Mouse (Mus musculus) stomach, embryonic 14.5 days (tissue): ENCODE data around the gene Cenph. TPM values are rescaled to one million over a fixed set of nuclear protein-coding genes. Genes with fewer than 3 reads are reported as not detected.
"Not testable (repeated sequence)": the region's sequence is repeated elsewhere in the genome, so short reads cannot be mapped to it uniquely, and the experiment has no call there.

Experiments used
- ATAC-seq: fragments of 200-750 bp; cut with Nextera tagmentation; 2 replicates; pipeline ENCODE4 v1.8.0; 2017; ENCODE audit warnings: low read depth, moderate TSS enrichment; ENCODE audit not compliant: insufficient number of reproducible peaks, insufficient read depth, low FRiP score
- H3K27ac ChIP-seq: fragments of 300-500 bp; sonication (generic); 2 replicates; pipeline ENCODE4 v1.5.1; 2014; ENCODE audit warnings: mild to moderate bottlenecking, low read length, moderate library complexity, mixed read lengths
- H3K27me3 ChIP-seq: fragments of 300-500 bp; sonication (generic); 2 replicates; pipeline ENCODE4 v1.6.1; 2014; ENCODE audit warnings: low read length, control low read depth, mixed read lengths; ENCODE audit not compliant: control insufficient read depth, insufficient read depth
- H3K36me3 ChIP-seq: fragments of 300-500 bp; sonication (generic); 2 replicates; pipeline ENCODE4 v1.6.1; 2014; ENCODE audit warnings: mild to moderate bottlenecking, control low read depth, low read length, moderate library complexity, mixed read lengths; ENCODE audit not compliant: control insufficient read depth, insufficient read depth
- H3K4me1 ChIP-seq: fragments of 300-500 bp; sonication (generic); 2 replicates; pipeline ENCODE4 v1.6.1; 2014; ENCODE audit warnings: low read length, control low read depth, mixed read lengths; ENCODE audit not compliant: control insufficient read depth, insufficient read depth
- H3K4me2 ChIP-seq: fragments of 300-500 bp; sonication (generic); replicated peaks from 2 replicates; pipeline ENCODE4 v1.6.1; 2014; ENCODE audit warnings: low read depth, low read length, control low read depth
- H3K4me3 ChIP-seq: fragments of 300-500 bp; sonication (generic); 2 replicates; pipeline ENCODE4 v1.5.1; 2014; ENCODE audit warnings: low read depth, low read length, control low read depth
- H3K9ac ChIP-seq: fragments of 300-500 bp; sonication (generic); replicated peaks from 2 replicates; pipeline ENCODE4 v1.6.1; 2014; ENCODE audit warnings: low read depth, mild to moderate bottlenecking, control low read depth, low read length, moderate library complexity, mixed read lengths
- H3K9me3 ChIP-seq: fragments of 300-500 bp; sonication (generic); 2 replicates; pipeline ENCODE4 v1.6.1; 2016; ENCODE audit warnings: low read depth, low read length, control low read depth; ENCODE audit not compliant: control insufficient read depth
- WGBS: fragments of 180-500 bp; shearing (Covaris S2); extraction: QIAGEN DNeasy Blood & Tissue Kit; methylation state at CpG from one replicate; pipeline ENCODE4 v1.1.7; 2014; 5-methylcytosine and 5-hydroxymethylcytosine counted together
- polyA plus RNA-seq: library from polyadenylated mRNA; unstranded; fragments of >200 nt; fragmentation: Nextera tagmentation; extraction: Ambion mirVana; gene quantifications from 2 replicates; pipeline ENCODE4 v1.2.1, GENCODE M21; 2014

Cenph gene
- polyA plus RNA-seq, 1 experiment from 2014 or later = 38.9 TPM

DNA sequence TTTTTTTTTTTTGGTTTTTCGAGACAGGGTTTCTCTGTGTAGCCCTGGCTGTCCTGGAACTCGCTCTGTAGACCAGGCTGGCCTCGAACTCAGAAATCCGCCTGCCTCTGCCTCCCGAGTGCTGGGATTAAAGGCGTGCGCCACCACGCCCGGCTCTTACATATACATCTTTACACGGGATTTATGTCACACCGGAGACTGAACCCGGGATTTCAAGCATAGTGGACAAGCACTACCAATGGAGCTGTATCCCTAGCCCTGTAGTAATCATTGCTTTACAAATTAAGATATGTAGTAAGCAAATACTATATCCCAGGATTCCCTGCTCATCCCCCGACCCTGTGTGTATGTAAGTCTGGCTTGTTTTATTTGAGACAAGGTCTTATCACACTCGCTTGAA, 12.4 kb upstream of the Cenph start:
- Histone ChIP-seq H3K4me1 (peaks cover 16% of the 10 kb centered on the region), H3K36me3 (peaks cover 10% of the 10 kb centered on the region; the same call in 1 of the 2 replicates)
- H3K4me2 ChIP-seq, H3K27me3 ChIP-seq, H3K9ac ChIP-seq, H3K4me3 ChIP-seq, H3K27ac ChIP-seq, ATAC-seq, H3K9me3 ChIP-seq: not testable (repeated sequence)
- WGBS = 93% methylated on average over 12 of the region's 14 CpGs

DNA sequence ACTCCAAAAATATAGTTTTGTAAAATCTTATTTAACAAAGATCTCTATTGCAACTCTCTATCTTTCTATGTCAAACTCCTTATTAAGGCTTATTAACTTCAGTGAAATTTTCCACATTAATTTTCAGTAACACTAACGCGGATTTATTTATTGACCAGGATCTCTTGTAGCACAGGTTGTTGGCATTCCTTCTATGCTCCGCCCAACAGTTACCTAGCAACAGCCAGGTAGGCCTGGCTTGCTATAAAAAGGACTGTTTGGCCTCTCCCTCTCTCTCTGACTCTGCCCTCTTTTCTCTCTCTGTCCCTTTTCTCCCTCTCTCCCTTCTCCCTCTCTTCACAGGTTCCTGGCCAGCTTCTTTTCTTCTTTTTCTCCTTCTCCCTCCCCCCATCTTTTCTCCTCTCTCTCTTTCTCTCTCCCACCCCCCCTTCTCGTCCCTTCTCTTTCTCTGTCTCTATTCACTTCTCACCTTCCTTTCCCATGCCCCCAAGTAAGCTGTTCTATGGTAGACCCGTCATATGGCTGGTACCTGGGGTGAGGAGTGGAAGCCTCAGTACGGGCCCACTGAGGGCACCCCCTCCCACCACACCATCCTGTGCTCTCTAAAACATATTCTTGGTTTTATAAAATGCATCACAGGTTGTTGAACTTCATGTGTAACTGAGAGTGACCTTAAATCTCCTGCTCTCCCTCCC, 11.8 kb upstream of the Cenph start:
- H3K4me3 ChIP-seq = no peak overlapping the region
- ATAC-seq = no peak

DNA sequence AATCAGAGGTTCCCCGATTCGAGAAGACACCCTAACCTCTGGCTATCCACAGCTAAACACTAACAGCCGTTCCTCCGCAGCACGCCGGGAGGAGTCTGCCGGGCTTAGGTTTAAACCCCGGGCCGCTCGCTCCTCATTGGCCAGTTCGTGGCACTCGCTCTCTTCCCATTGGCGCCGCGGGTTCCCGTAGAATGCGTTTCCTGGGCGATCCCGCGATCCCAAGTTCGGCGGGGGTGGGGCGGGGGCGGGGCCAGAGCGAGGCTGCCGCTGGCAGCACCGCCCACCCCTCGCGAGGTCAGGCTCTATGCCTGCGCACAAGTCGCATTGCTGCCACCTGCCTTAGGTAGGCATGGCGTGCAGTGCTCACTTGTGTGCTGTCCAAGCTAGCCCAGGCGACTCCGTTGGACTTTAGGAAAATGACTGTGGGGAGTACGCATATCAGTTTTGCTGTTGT, 10.7 kb upstream of the Cenph start, which contains the start of gene Ccnb1:
TSS of gene Ccnb1 (minus strand) at position 157 of the 454 bp plus-strand sequence.
- Histone ChIP-seq H3K27me3 (no peaks in the 10 kb centered on the region), H3K36me3 (peaks cover 24% of the 10 kb centered on the region), H3K4me1 (peaks cover 19% of the 10 kb centered on the region), H3K4me3 (peak within 1 kb of the TSS; percentile 79), H3K27ac (peak within 1 kb of the TSS; percentile 68; the same call in 1 of the 2 replicates), H3K4me2 (peak within 1 kb of the TSS; percentile 74), H3K9me3 (no peaks in the 10 kb centered on the region), H3K9ac (peak within 1 kb of the TSS; percentile 77)
- under 1% methylated on average over 35 of the region's 35 CpGs for WGBS
- peak; percentile 99 for ATAC-seq

More for the DNA sequence above, 11.8 kb upstream of the Cenph start:
- Histone ChIP-seq H3K36me3 (peaks cover 15% of the 10 kb centered on the region; the same call in 1 of the 2 replicates), H3K9me3 (no peaks in the 10 kb centered on the region), H3K4me1 (peaks cover 17% of the 10 kb centered on the region), H3K4me2 (no peak overlapping the region), H3K9ac (no peak overlapping the region), H3K27ac (no peak overlapping the region), H3K27me3 (no peaks in the 10 kb centered on the region)
- 66% methylated on average over 6 of the region's 6 CpGs for WGBS

DNA sequence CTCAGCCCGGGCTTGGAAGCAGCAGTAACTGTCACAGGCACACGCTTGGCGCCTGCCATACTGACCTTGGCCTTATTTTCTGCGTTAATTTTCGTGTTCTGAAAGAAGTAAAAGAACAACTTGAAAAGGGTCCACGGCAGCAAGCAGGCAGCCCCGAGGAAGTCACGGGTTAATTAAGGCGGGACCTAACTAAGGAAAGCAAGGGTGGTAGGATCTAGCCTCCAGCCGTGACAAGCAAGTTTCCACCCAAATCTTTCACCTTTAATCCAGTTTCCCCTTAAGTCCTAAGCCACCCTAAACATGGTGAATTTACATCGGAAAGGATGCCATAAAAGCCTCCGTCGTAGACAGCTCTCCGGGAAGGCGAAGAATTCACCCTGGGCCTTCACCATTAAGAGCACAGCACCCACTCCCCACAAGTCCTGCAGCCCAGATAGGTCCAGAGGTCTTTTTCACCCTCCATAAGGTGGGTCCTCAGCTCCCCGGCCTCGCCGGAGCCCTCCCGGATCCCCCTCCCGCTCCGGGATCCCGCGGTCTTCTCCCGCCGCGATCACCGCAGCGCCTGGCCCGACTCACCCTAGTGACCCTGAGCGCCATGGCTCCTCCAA, 10.2 kb upstream of the Cenph start:
- peak overlapping the region; percentile 68; the same call in 1 of the 2 replicates for H3K27ac ChIP-seq
- ATAC-seq = no peak

DNA sequence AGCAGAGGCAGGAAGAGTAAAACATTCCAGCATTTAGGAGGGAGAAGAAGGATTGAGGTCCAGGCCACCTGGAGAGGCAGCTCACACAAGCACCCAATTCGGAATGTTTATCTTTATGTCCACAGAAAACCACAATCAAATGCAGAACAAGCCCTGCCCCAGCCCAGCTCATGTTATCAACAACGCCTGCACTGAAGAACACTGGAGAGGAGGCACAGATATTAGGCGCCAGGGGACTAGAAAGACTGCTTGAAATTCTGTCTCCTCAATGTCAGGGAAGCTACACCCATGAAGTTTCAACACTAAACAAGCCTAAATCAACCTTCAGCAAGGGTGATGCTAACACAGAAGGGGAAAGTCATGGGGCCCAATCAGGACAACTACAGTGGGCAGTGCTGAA, 1.8 kb upstream of the Cenph start:
- no peak for ATAC-seq
- Histone ChIP-seq H3K4me2 (no peak overlapping the region), H3K4me3 (no peak overlapping the region), H3K9ac (no peak overlapping the region), H3K27me3 (no peaks in the 10 kb centered on the region), H3K27ac (no peak overlapping the region), H3K36me3 (peaks cover 12% of the 10 kb centered on the region), H3K9me3 (no peaks in the 10 kb centered on the region), H3K4me1 (peaks cover 6% of the 10 kb centered on the region; the same call in 1 of the 2 replicates)
- WGBS = 70% methylated on average over 3 of the region's 3 CpGs

More for the DNA sequence above, 10.2 kb upstream of the Cenph start:
- no peaks in the 10 kb centered on the region for H3K27me3 ChIP-seq
- H3K4me3 ChIP-seq = peak overlapping the region; percentile 79
- peaks cover 19% of the 10 kb centered on the region for H3K4me1 ChIP-seq
- peak overlapping the region; percentile 74 for H3K4me2 ChIP-seq
- H3K9ac ChIP-seq = peak overlapping the region; percentile 77
- peaks cover 27% of the 10 kb centered on the region for H3K36me3 ChIP-seq
- under 1% methylated on average over 29 of the region's 30 CpGs for WGBS
- H3K9me3 ChIP-seq = no peaks in the 10 kb centered on the region

DNA sequence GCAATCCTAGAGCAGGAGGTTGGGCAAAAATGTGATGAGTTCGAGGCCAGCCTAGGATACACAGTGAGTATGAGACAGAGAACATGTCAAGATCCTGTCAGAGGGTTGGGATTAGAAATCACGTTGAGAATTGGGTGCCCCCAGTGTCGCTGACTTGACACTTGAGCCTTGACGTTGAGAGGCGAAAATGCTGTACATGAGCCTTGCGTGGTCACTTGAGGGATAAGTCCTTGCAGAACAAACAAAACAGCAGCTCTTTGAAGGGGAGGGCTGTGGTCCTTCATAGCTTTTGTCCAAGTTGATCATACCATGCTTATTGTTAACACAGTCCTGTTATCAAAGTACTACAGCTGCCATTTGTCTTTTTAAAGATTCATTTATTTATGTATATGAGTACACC, 1.0 kb upstream of the Cenph start:
- ATAC-seq = no peak
- Histone ChIP-seq H3K36me3 (peaks cover 11% of the 10 kb centered on the region), H3K4me2 (no peak overlapping the region), H3K27ac (no peak overlapping the region), H3K4me3 (no peak overlapping the region), H3K9me3 (no peaks in the 10 kb centered on the region), H3K27me3 (no peaks in the 10 kb centered on the region), H3K4me1 (0 out of 2 replicates have a peak, but pooled peaks cover 3% of the 10 kb centered on the region), H3K9ac (no peak overlapping the region)
- 57% methylated on average over 6 of the region's 6 CpGs for WGBS

DNA sequence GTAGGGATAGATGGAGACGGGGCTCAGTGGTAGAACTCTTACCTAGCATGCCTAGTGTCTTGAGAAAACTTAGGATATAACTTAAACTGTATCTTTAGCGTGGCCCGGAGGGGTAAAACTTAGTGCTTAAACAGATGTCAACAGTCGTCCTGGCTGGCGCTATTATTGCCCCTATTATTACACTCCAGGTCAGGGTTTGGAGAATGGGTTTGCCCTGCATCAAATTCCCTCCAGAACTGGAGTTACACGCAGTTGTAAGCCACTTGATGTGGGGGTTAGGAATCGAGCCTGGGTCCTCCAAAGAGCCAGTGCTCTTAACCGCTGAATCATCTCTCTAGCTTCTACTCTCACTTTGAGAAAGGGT, 339 bp upstream of the Cenph start:
- WGBS = 11% methylated on average over 8 of the region's 8 CpGs
- ATAC-seq = no peak

DNA sequence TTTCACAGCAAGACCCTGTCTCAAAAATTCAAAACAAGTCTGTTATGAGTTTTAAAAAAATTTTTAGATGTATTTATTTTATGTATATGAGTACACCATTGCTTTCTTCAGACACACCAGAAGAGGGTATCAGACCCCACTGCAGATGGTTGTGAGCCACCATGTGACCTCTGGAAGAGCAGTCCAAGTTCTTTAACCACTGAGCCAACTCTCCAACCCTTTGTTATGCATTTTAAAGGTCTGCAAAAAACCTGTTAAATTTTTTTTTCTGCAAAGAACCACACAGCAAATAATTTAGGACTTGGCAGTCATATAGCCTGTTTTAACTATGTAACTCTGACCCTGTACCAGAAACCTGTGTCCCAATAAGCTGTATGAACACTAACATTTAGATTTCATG, 995 bp downstream of the Cenph start:
- no peaks in the 10 kb centered on the region for H3K27me3 ChIP-seq
- peak overlapping the region; percentile 75 for H3K4me3 ChIP-seq
- H3K9ac ChIP-seq = peak overlapping the region; percentile 58; the same call in 1 of the 2 replicates
- no peak for ATAC-seq
- 0 out of 2 replicates have a peak, but pooled peaks cover 3% of the 10 kb centered on the region for H3K4me1 ChIP-seq
- peaks cover 13% of the 10 kb centered on the region for H3K36me3 ChIP-seq
- H3K4me2 ChIP-seq = peak overlapping the region; percentile 71
- H3K9me3 ChIP-seq = no peaks in the 10 kb centered on the region
- H3K27ac ChIP-seq = no peak overlapping the region

More for the DNA sequence above, 339 bp upstream of the Cenph start:
- no peaks in the 10 kb centered on the region for H3K27me3 ChIP-seq
- peak overlapping the region; percentile 71 for H3K4me2 ChIP-seq
- 0 out of 2 replicates have a peak overlapping the region, but pooled peaks have one; percentile 18 for H3K9ac ChIP-seq
- H3K27ac ChIP-seq = peak overlapping the region; percentile 23; the same call in 1 of the 2 replicates
- H3K36me3 ChIP-seq = peaks cover 9% of the 10 kb centered on the region
- H3K4me3 ChIP-seq = peak overlapping the region; percentile 75
- H3K4me1 ChIP-seq = 0 out of 2 replicates have a peak, but pooled peaks cover 3% of the 10 kb centered on the region
- no peaks in the 10 kb centered on the region for H3K9me3 ChIP-seq
